Mouse (Mus musculus) stomach, embryonic 14.5 days (tissue): ENCODE results near the gene Wdfy3. TPM values are rescaled to one million over a fixed set of nuclear protein-coding genes. Genes with fewer than 3 reads are reported as not detected.

Source experiments
- ATAC-seq: fragments of 200-750 bp; cut with Nextera tagmentation; 2 replicates; pipeline ENCODE4 v1.8.0; 2017; ENCODE audit warnings: low read depth, moderate TSS enrichment; ENCODE audit not compliant: insufficient number of reproducible peaks, insufficient read depth, low FRiP score
- H3K27ac ChIP-seq: fragments of 300-500 bp; sonication (generic); 2 replicates; pipeline ENCODE4 v1.5.1; 2014; ENCODE audit warnings: mild to moderate bottlenecking, low read length, moderate library complexity, mixed read lengths
- H3K27me3 ChIP-seq: fragments of 300-500 bp; sonication (generic); 2 replicates; pipeline ENCODE4 v1.6.1; 2014; ENCODE audit warnings: low read length, control low read depth, mixed read lengths; ENCODE audit not compliant: control insufficient read depth, insufficient read depth
- H3K36me3 ChIP-seq: fragments of 300-500 bp; sonication (generic); 2 replicates; pipeline ENCODE4 v1.6.1; 2014; ENCODE audit warnings: mild to moderate bottlenecking, control low read depth, low read length, moderate library complexity, mixed read lengths; ENCODE audit not compliant: control insufficient read depth, insufficient read depth
- H3K4me1 ChIP-seq: fragments of 300-500 bp; sonication (generic); 2 replicates; pipeline ENCODE4 v1.6.1; 2014; ENCODE audit warnings: low read length, control low read depth, mixed read lengths; ENCODE audit not compliant: control insufficient read depth, insufficient read depth
- H3K4me2 ChIP-seq: fragments of 300-500 bp; sonication (generic); replicated peaks from 2 replicates; pipeline ENCODE4 v1.6.1; 2014; ENCODE audit warnings: low read depth, low read length, control low read depth
- H3K4me3 ChIP-seq: fragments of 300-500 bp; sonication (generic); 2 replicates; pipeline ENCODE4 v1.5.1; 2014; ENCODE audit warnings: low read depth, low read length, control low read depth
- H3K9ac ChIP-seq: fragments of 300-500 bp; sonication (generic); replicated peaks from 2 replicates; pipeline ENCODE4 v1.6.1; 2014; ENCODE audit warnings: low read depth, mild to moderate bottlenecking, control low read depth, low read length, moderate library complexity, mixed read lengths
- H3K9me3 ChIP-seq: fragments of 300-500 bp; sonication (generic); 2 replicates; pipeline ENCODE4 v1.6.1; 2016; ENCODE audit warnings: low read depth, low read length, control low read depth; ENCODE audit not compliant: control insufficient read depth
- WGBS: fragments of 180-500 bp; shearing (Covaris S2); extraction: QIAGEN DNeasy Blood & Tissue Kit; methylation state at CpG from one replicate; pipeline ENCODE4 v1.1.7; 2014; 5-methylcytosine and 5-hydroxymethylcytosine counted together
- polyA plus RNA-seq: library from polyadenylated mRNA; unstranded; fragments of >200 nt; fragmentation: Nextera tagmentation; extraction: Ambion mirVana; gene quantifications from 2 replicates; pipeline ENCODE4 v1.2.1, GENCODE M21; 2014

The Wdfy3 gene
- polyA plus RNA-seq, 1 experiment from 2014 or later: 23.5 TPM

- peaks cover 25% of the 10 kb centered on the region for H3K4me1 ChIP-seq
- H3K9me3 ChIP-seq: no peaks in the 10 kb centered on the region
- no peaks in the 10 kb centered on the region for H3K36me3 ChIP-seq
- no peaks in the 10 kb centered on the region for H3K27me3 ChIP-seq
- no peak overlapping the region for H3K4me3 ChIP-seq
- no peak overlapping the region for H3K27ac ChIP-seq
- ATAC-seq: no peak
- no peak overlapping the region for H3K9ac ChIP-seq
- 93% methylated on average over 6 of the region's 6 CpGs for WGBS
- no peak overlapping the region for H3K4me2 ChIP-seq
Observed at GRCm38 (mm10) chr5:102066458-102066857, 3.3 kb downstream of the Wdfy3 start.

GRCm38 (mm10) chr5:102063013-102063752, 6.5 kb downstream of the Wdfy3 start:
- WGBS: 57% methylated on average over 18 of the region's 18 CpGs
- Histone ChIP-seq H3K4me2 (no peak overlapping the region), H3K4me3 (no peak overlapping the region), H3K9me3 (no peaks in the 10 kb centered on the region), H3K27ac (no peak overlapping the region), H3K9ac (no peak overlapping the region), H3K36me3 (no peaks in the 10 kb centered on the region), H3K27me3 (no peaks in the 10 kb centered on the region), H3K4me1 (peaks cover 16% of the 10 kb centered on the region)
- no peak for ATAC-seq

GRCm38 (mm10) chr5:102061816-102062215, 7.9 kb downstream of the Wdfy3 start:
- no peak overlapping the region for H3K27ac ChIP-seq
- H3K9ac ChIP-seq: no peak overlapping the region
- 61% methylated on average over 5 of the region's 5 CpGs for WGBS
- no peaks in the 10 kb centered on the region for H3K27me3 ChIP-seq
- H3K36me3 ChIP-seq: no peaks in the 10 kb centered on the region
- H3K4me2 ChIP-seq: no peak overlapping the region
- peaks cover 12% of the 10 kb centered on the region for H3K4me1 ChIP-seq
- H3K9me3 ChIP-seq: no peaks in the 10 kb centered on the region
- no peak for ATAC-seq
- no peak overlapping the region for H3K4me3 ChIP-seq

- no peak overlapping the region for H3K9ac ChIP-seq
- no peaks in the 10 kb centered on the region for H3K9me3 ChIP-seq
- 63% methylated on average over 7 of the region's 7 CpGs for WGBS
- no peak for ATAC-seq
- no peaks in the 10 kb centered on the region for H3K36me3 ChIP-seq
- H3K27ac ChIP-seq: no peak overlapping the region
- H3K4me1 ChIP-seq: peaks cover 8% of the 10 kb centered on the region; the same call in 1 of the 2 replicates
- H3K4me3 ChIP-seq: no peak overlapping the region
- H3K27me3 ChIP-seq: no peaks in the 10 kb centered on the region
- no peak overlapping the region for H3K4me2 ChIP-seq
Observed at GRCm38 (mm10) chr5:102055946-102056345, 13.8 kb downstream of the Wdfy3 start.

- H3K4me1 ChIP-seq: peaks cover 8% of the 10 kb centered on the region; the same call in 1 of the 2 replicates
- H3K36me3 ChIP-seq: no peaks in the 10 kb centered on the region
- no peaks in the 10 kb centered on the region for H3K27me3 ChIP-seq
- no peak for ATAC-seq
- no peaks in the 10 kb centered on the region for H3K9me3 ChIP-seq
- H3K9ac ChIP-seq: no peak overlapping the region
- 45% methylated on average over 3 of the region's 3 CpGs for WGBS
- no peak overlapping the region for H3K27ac ChIP-seq
- no peak overlapping the region for H3K4me3 ChIP-seq
- H3K4me2 ChIP-seq: no peak overlapping the region
Observed at GRCm38 (mm10) chr5:102055130-102055641, 14.5 kb downstream of the Wdfy3 start.

GRCm38 (mm10) chr5:102054511-102055093, 15.1 kb downstream of the Wdfy3 start:
- 66% methylated on average over 11 of the region's 11 CpGs for WGBS
- no peaks in the 10 kb centered on the region for H3K9me3 ChIP-seq
- no peak overlapping the region for H3K9ac ChIP-seq
- no peaks in the 10 kb centered on the region for H3K36me3 ChIP-seq
- no peak overlapping the region for H3K4me2 ChIP-seq
- H3K4me3 ChIP-seq: no peak overlapping the region
- ATAC-seq: no peak
- no peak overlapping the region for H3K27ac ChIP-seq
- H3K27me3 ChIP-seq: no peaks in the 10 kb centered on the region
- H3K4me1 ChIP-seq: peaks cover 8% of the 10 kb centered on the region; the same call in 1 of the 2 replicates

- H3K4me3 ChIP-seq: no peak overlapping the region
- H3K36me3 ChIP-seq: no peaks in the 10 kb centered on the region
- H3K4me1 ChIP-seq: peaks cover 8% of the 10 kb centered on the region; the same call in 1 of the 2 replicates
- no peak for ATAC-seq
- H3K4me2 ChIP-seq: no peak overlapping the region
- H3K27ac ChIP-seq: no peak overlapping the region
- no peak overlapping the region for H3K9ac ChIP-seq
- H3K27me3 ChIP-seq: no peaks in the 10 kb centered on the region
- 79% methylated on average over 6 of the region's 6 CpGs for WGBS
- H3K9me3 ChIP-seq: no peaks in the 10 kb centered on the region
Observed at GRCm38 (mm10) chr5:102052906-102053305, 16.8 kb downstream of the Wdfy3 start.

- Histone ChIP-seq H3K27ac (no peak overlapping the region), H3K4me1 (peaks cover 8% of the 10 kb centered on the region; the same call in 1 of the 2 replicates), H3K9me3 (no peaks in the 10 kb centered on the region), H3K36me3 (no peaks in the 10 kb centered on the region), H3K9ac (no peak overlapping the region), H3K4me3 (no peak overlapping the region), H3K27me3 (no peaks in the 10 kb centered on the region), H3K4me2 (no peak overlapping the region)
- 89% methylated on average over 4 of the region's 4 CpGs for WGBS
- no peak for ATAC-seq
Observed at GRCm38 (mm10) chr5:102052465-102052864, 17.3 kb downstream of the Wdfy3 start.
